Mouse (Mus musculus): ENCODE measurements around the gene Mapk8ip3.
"Not testable (repeated sequence)": the region's sequence is repeated elsewhere in the genome, so short reads cannot be mapped to it uniquely, and the experiment has no call there.

The Mapk8ip3 gene

GRCm38 (mm10) chr17:24936259-24937237 lies at the start of gene Mapk8ip3:
Gene Mapk8ip3 (minus strand): TSS chr17:24936977.
- peak; percentile 94 to 97 for DNase-seq (ENCODE audit: low spot score in 2 of 2)

GRCm38 (mm10) chr17:24960852-24961715 lies 24.3 kb upstream of the Mapk8ip3 start:
- DNase-seq (ENCODE audit: low spot score in 2 of 2) = peak in 1 of 2 experiments; percentile 12

- DNase-seq (ENCODE audit: low spot score in 2 of 2) = peak; percentile 94 to 97
These were observed 23.5 kb upstream of the Mapk8ip3 start, which contains the start of gene Jpt2 for GRCm38 (mm10) chr17:24960135-24960851. Gene Jpt2 (minus strand): TSS chr17:24960689.

- DNase-seq (ENCODE audit: low spot score in 2 of 2) = no peak
These were observed 22.6 kb upstream of the Mapk8ip3 start for GRCm38 (mm10) chr17:24959371-24959770.

- DNase-seq (ENCODE audit: low spot score in 2 of 2) = no peak
These were observed 16.5 kb upstream of the Mapk8ip3 start for GRCm38 (mm10) chr17:24953291-24953690.

GRCm38 (mm10) chr17:24950671-24951070 lies 13.9 kb upstream of the Mapk8ip3 start:
- DNase-seq (ENCODE audit: low spot score in 2 of 2) = no peak

- no peak for DNase-seq (ENCODE audit: low spot score in 2 of 2)
These were observed 11.4 kb upstream of the Mapk8ip3 start for GRCm38 (mm10) chr17:24948204-24948603.

GRCm38 (mm10) chr17:24943589-24943988 lies 6.8 kb upstream of the Mapk8ip3 start:
- DNase-seq (ENCODE audit: low spot score in 2 of 2) = not testable (repeated sequence)

- no peak for DNase-seq (ENCODE audit: low spot score in 2 of 2)
These were observed 6.3 kb upstream of the Mapk8ip3 start for GRCm38 (mm10) chr17:24943036-24943435.

- peak; percentile 29 to 60 for DNase-seq (ENCODE audit: low spot score in 2 of 2)
These were observed 5.7 kb upstream of the Mapk8ip3 start for GRCm38 (mm10) chr17:24942453-24942852.

- no peak for DNase-seq (ENCODE audit: low spot score in 2 of 2)
These were observed 489 bp upstream of the Mapk8ip3 start for GRCm38 (mm10) chr17:24937266-24937665.

GRCm38 (mm10) chr17:24935666-24936065 lies 1.1 kb downstream of the Mapk8ip3 start:
- no peak for DNase-seq (ENCODE audit: low spot score in 2 of 2)

- no peak for DNase-seq (ENCODE audit: low spot score in 2 of 2)
These were observed 1.9 kb downstream of the Mapk8ip3 start for GRCm38 (mm10) chr17:24934926-24935325.

- no peak for DNase-seq (ENCODE audit: low spot score in 2 of 2)
These were observed 3.6 kb downstream of the Mapk8ip3 start for GRCm38 (mm10) chr17:24933163-24933562.

- no peak for DNase-seq (ENCODE audit: low spot score in 2 of 2)
These were observed 4.3 kb downstream of the Mapk8ip3 start for GRCm38 (mm10) chr17:24932431-24932830.

GRCm38 (mm10) chr17:24929506-24929905 lies 7.3 kb downstream of the Mapk8ip3 start:
- DNase-seq (ENCODE audit: low spot score in 2 of 2) = no peak

GRCm38 (mm10) chr17:24923246-24923645 lies 13.5 kb downstream of the Mapk8ip3 start:
- DNase-seq (ENCODE audit: low spot score in 2 of 2) = no peak

GRCm38 (mm10) chr17:24913984-24914383 lies 22.8 kb downstream of the Mapk8ip3 start:
- no peak for DNase-seq (ENCODE audit: low spot score in 2 of 2)

GRCm38 (mm10) chr17:24907591-24907990 lies 29.2 kb downstream of the Mapk8ip3 start:
- no peak for DNase-seq (ENCODE audit: low spot score in 2 of 2)

GRCm38 (mm10) chr17:24903767-24904166 lies 33.0 kb downstream of the Mapk8ip3 start:
- DNase-seq (ENCODE audit: low spot score in 2 of 2) = peak; percentile 26 to 31

GRCm38 (mm10) chr17:24902671-24903474 lies 33.9 kb downstream of the Mapk8ip3 start:
- DNase-seq (ENCODE audit: low spot score in 2 of 2) = peak; percentile 78 to 85

All from spleen, postnatal 10 days (tissue).